Mouse (Mus musculus) G1E (cell line): ENCODE results near the gene Sdk1. TPM values are rescaled to one million over a fixed set of nuclear protein-coding genes. Genes with fewer than 3 reads are reported as not detected.

Experiments used
- ATAC-seq: 2 replicates; pipeline ENCODE4 v1.8.0; 2016; ENCODE audit warnings: mild to moderate bottlenecking; ENCODE audit not compliant: insufficient number of reproducible peaks, poor library complexity, low FRiP score, severe bottlenecking; ENCODE audit errors: extremely low read depth
- DNase-seq: peaks from one replicate; pipeline ENCODE4 v3.0.0; 2012; ENCODE audit warnings: low spot score
- H3K27me3 ChIP-seq: 2 replicates; pipeline ENCODE4 v1.6.1; 2012; ENCODE audit warnings: mild to moderate bottlenecking, low read length, inconsistent platforms; ENCODE audit not compliant: insufficient read depth
- H3K36me3 ChIP-seq: replicated peaks from 2 replicates; pipeline ENCODE3; 2012; ENCODE audit warnings: mild to moderate bottlenecking, inconsistent platforms
- H3K4me1 ChIP-seq: 2 replicates; pipeline ENCODE4 v1.6.1; 2012; ENCODE audit warnings: low read depth, low read length, inconsistent platforms, mixed read lengths; ENCODE audit not compliant: insufficient read depth
- H3K4me3 ChIP-seq: 2 replicates; pipeline ENCODE4 v1.5.1; 2012; ENCODE audit warnings: low read depth, mild to moderate bottlenecking, inconsistent platforms, low read length, moderate library complexity, mixed read lengths
- H3K9me3 ChIP-seq: replicated peaks from 2 replicates; pipeline ENCODE4 v1.6.1; 2012; ENCODE audit warnings: inconsistent platforms
- CTCF ChIP-seq: IDR thresholded peaks from 2 replicates; pipeline ENCODE4 v1.5.1; 2012; ENCODE audit warnings: low read depth, low read length, inconsistent platforms, mixed read lengths
- GATA1 ChIP-seq: IDR thresholded peaks from 2 replicates; pipeline ENCODE4 v1.6.1; 2012; ENCODE audit warnings: borderline replicate concordance, low read length, inconsistent platforms, mixed read lengths
- GATA2 ChIP-seq: IDR thresholded peaks from 2 replicates; pipeline ENCODE4 v1.6.1; 2012; ENCODE audit warnings: low read depth, low read length, inconsistent platforms, borderline replicate concordance
- POLR2AphosphoS5 ChIP-seq: IDR thresholded peaks from 2 replicates; pipeline ENCODE4 v1.6.1; 2012; ENCODE audit warnings: low read depth, low read length, inconsistent platforms; ENCODE audit not compliant: insufficient replicate concordance
- TAL1 ChIP-seq: conservative IDR thresholded peaks from 2 replicates; pipeline ENCODE4 v1.6.1; 2012; ENCODE audit warnings: low read depth, low read length, inconsistent platforms, mixed read lengths
- polyA plus RNA-seq: library from polyadenylated mRNA; stranded (reverse); fragments of >175 nt; gene quantifications from 2 replicates; pipeline ENCODE4 v1.2.3, GENCODE M21; 2012
- total RNA-seq, 2 experiments: library from RNA; stranded (forward) in 1 of 2; stranded (reverse) in 1 of 2; fragments of 200-1000 nt in 1 of 2; fragments of >200 nt in 1 of 2; fragmentation: Nextera tagmentation in 1 of 2; gene quantifications; 2 replicates each; pipeline ENCODE4 v1.2.3; 2014 to 2017

The Sdk1 gene
- total and polyA plus RNA-seq, 3 experiments: 0.27 TPM; not detected in 2

DNA sequence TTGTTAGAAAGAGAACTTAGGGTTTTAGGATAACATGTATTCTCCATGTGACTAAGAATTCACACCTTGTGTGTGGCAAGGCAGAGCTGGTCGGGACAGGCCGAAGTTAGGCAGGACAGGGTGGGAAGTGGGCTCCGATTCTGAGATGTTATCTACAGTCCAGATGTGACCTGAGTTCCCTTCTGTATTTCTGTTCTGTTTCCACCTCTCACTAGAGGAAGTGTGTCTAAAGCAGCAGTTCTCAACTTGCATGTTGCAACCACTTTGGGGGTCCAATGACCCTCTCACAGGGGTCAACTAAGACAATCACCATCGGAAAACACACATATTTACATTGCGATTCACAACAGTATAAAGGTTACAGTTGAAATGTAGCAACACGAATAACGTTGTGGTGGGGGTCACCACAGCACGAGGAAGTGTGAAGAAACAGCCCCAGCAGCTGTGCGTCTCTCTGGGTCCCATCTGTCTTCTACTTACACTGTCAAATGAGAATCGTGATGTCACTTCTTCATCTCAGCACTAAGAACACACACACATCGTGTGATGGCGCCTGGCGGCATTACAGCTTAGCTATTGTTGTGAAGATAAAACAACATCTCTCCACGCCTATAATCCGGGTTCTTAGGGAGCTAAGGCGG, 583.6 kb downstream of the Sdk1 start:
- peaks cover 64% of the 10 kb centered on the region for H3K9me3 ChIP-seq
- ATAC-seq (no peak), DNase-seq (no peak)
- no peaks in the 10 kb centered on the region for H3K27me3 ChIP-seq
- TF ChIP-seq GATA1: no peak
- TF ChIP-seq GATA2: no peak
- TF ChIP-seq POLR2AphosphoS5: no peak
- no peak for TF ChIP-seq CTCF
- no peak for TF ChIP-seq TAL1
- no peak overlapping the region for H3K4me3 ChIP-seq
- no peaks in the 10 kb centered on the region for H3K36me3 ChIP-seq
- no peaks in the 10 kb centered on the region for H3K4me1 ChIP-seq

DNA sequence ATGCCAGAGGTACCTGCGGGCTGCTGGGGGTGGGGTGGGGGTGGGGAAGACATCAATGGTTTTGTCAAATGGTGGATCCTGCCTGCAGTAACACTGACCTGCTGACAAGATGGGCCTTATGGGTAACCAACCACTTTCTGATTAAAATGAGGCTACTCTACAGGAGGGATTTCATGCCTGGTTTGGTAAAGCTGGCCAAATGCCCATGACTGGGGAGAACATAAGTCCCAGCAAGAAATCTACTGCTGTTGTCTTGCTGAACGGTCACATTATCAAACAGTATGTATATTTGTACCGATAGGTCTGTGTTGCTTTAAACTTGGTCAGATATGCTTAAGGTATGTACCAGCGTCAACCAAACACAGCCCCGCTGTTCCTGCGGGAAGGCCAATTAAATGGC, 594.3 kb downstream of the Sdk1 start:
- no peaks in the 10 kb centered on the region for H3K4me1 ChIP-seq

DNA sequence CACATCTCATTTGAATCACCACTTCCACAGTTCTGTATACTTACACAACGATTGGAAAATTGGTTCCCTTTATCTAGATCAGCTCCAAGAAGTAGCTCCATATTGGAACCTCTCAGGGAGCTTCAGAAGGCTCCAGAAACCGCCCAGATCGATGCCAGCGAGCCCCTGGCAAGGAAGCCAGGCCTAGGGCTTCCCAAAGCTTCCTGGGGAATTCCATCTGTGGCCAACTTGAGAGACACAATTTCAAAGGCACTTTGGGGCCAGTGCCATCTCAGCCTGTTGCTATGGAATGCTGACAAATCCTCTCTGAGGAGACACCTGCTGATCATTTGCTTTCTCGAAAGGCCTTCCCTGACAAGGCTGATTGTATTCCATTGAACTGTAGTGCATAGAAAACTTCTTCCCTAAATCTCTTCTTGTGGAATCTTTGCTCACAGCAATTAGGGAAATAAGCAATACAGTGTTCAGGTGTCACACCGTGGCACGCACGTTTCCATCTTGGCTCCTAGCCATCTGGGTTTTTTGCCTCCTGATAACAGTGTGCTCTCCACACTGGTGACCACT, 595.7 kb downstream of the Sdk1 start:
- Histone ChIP-seq H3K4me3 (no peak overlapping the region), H3K27me3 (no peaks in the 10 kb centered on the region), H3K36me3 (no peaks in the 10 kb centered on the region), H3K9me3 (peaks cover 61% of the 10 kb centered on the region), H3K4me1 (no peaks in the 10 kb centered on the region)
- TF ChIP-seq CTCF (no peak), GATA1 (no peak), TAL1 (no peak), GATA2 (no peak), POLR2AphosphoS5 (no peak)
- ATAC-seq (no peak), DNase-seq (no peak)

More for the DNA sequence above, 594.3 kb downstream of the Sdk1 start:
- Histone ChIP-seq H3K9me3 (peaks cover 61% of the 10 kb centered on the region), H3K4me3 (no peak overlapping the region), H3K36me3 (no peaks in the 10 kb centered on the region), H3K27me3 (no peaks in the 10 kb centered on the region)
- no peak for TF ChIP-seq CTCF
- no peak for ATAC-seq
- no peak for DNase-seq

DNA sequence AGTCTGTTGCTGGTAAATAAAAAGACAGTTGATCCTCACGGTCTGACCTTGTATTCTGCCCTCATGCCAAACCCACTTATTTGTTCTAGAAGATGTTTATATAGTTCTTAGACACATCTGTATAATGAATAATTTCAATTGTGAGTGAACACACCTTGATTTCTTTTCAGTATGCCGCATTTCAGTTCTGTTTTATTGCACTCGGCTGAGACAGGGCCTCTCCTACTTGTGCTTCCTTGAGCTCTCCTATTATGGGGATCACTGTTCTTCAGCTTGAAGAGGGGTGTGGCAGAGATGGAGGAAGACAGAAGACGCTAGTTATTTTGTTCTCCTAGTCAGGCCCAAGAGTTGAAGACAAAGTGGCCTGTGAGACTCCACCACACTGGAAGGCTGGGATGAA, 603.4 kb downstream of the Sdk1 start:
- no peak for ATAC-seq
- no peak overlapping the region for H3K4me3 ChIP-seq
- H3K9me3 ChIP-seq: peaks cover 53% of the 10 kb centered on the region
- no peaks in the 10 kb centered on the region for H3K4me1 ChIP-seq
- no peaks in the 10 kb centered on the region for H3K27me3 ChIP-seq
- TF ChIP-seq TAL1 (no peak), POLR2AphosphoS5 (no peak), GATA1 (no peak), CTCF (no peak), GATA2 (no peak)
- H3K36me3 ChIP-seq: no peaks in the 10 kb centered on the region
- DNase-seq: no peak

DNA sequence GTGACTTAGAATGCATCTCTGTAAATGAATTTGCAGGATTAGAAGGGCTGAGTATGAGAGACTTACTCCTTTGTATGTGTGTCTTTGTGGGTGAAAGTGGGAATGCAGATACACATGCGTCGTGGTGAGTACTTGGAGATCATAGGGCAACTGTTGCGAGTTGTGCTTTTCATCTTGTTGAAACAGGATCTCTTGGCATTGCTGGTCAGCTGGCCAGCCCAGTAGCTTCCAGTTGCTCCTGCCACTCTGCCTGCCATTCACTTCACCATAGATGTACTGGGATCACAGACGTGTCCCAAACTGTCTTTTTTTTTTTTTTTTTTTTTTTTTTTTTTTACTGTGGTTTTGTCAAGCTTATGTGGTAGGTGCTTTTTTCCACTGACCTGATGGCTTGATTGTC, 606.4 kb downstream of the Sdk1 start:
- no peak overlapping the region for H3K4me3 ChIP-seq
- TF ChIP-seq TAL1 (no peak), CTCF (no peak)
- no peaks in the 10 kb centered on the region for H3K27me3 ChIP-seq
- H3K4me1 ChIP-seq: no peaks in the 10 kb centered on the region
- peaks cover 57% of the 10 kb centered on the region for H3K9me3 ChIP-seq
- no peak for ATAC-seq
- no peaks in the 10 kb centered on the region for H3K36me3 ChIP-seq
- no peak for DNase-seq

DNA sequence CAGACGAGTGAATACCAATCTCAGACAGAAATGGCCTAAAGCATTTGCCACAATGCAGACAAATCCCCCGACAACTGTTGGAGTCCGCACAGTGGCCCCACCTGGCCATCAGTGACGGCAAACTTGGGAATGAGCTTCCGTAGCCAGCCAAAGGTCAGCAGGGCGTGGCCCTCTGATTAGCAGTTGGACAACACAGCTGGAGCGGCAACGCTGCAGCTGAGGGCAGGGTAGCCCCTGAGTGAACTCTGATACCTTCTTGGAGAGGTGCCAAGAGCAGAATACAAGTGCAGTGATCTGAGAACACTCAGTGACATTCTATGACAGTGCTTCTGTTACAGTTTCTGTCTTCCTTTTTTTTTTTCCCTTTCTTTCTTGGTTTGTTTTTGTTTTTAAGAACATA, 610.9 kb downstream of the Sdk1 start:
- H3K36me3 ChIP-seq: no peaks in the 10 kb centered on the region
- no peaks in the 10 kb centered on the region for H3K4me1 ChIP-seq
- DNase-seq (no peak), ATAC-seq (no peak)
- H3K4me3 ChIP-seq: no peak overlapping the region
- no peak for TF ChIP-seq TAL1
- TF ChIP-seq GATA2: no peak
- TF ChIP-seq CTCF: no peak
- no peaks in the 10 kb centered on the region for H3K27me3 ChIP-seq
- peaks cover 61% of the 10 kb centered on the region for H3K9me3 ChIP-seq

DNA sequence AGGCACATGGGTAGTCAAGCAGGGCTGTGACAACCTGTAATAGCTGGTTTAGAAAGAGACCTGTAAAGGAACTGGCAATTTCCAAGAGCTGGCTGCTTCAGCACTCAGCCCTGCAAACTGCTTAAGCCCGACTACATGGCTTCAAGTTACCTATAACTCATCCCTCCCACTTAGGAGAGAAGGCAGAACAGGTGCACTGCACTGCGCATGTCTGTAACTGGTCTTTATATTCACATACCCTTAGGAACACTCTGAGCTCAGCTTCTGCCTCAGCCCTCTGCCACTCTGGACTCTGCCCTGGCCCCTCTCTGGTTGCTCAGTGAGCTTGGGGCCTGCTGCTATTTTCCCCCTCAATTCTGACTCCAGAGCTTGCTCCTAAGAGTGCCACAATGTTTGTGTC, 615.2 kb downstream of the Sdk1 start:
- TF ChIP-seq TAL1: no peak
- no peak for TF ChIP-seq CTCF
- TF ChIP-seq GATA2: no peak
- TF ChIP-seq GATA1: no peak
- TF ChIP-seq POLR2AphosphoS5: no peak
- Histone ChIP-seq H3K27me3 (no peaks in the 10 kb centered on the region), H3K4me1 (no peaks in the 10 kb centered on the region), H3K36me3 (no peaks in the 10 kb centered on the region), H3K9me3 (peaks cover 65% of the 10 kb centered on the region), H3K4me3 (no peak overlapping the region)
- no peak for DNase-seq
- ATAC-seq: no peak
